Mouse (Mus musculus) sigmoid colon, adult 10 weeks (tissue): Measurements from ENCODE around the gene Gm15127. TPM values are rescaled to one million over a fixed set of nuclear protein-coding genes. Genes with fewer than 3 reads are reported as not detected.

Experiments used
- polyA plus RNA-seq: library from polyadenylated mRNA; stranded (reverse); fragments of 350-450 nt; fragmentation: Illumina TruSeq; extraction: RNeasy Lipid Tissue Mini Kit (QIAGEN cat#74804); gene quantifications from one replicate; pipeline ENCODE4 v1.2.3, GENCODE M21; 2014; ENCODE audit warnings: low read depth, low replicate concordance

The Gm15127 gene
- not detected for polyA plus RNA-seq

DNA sequence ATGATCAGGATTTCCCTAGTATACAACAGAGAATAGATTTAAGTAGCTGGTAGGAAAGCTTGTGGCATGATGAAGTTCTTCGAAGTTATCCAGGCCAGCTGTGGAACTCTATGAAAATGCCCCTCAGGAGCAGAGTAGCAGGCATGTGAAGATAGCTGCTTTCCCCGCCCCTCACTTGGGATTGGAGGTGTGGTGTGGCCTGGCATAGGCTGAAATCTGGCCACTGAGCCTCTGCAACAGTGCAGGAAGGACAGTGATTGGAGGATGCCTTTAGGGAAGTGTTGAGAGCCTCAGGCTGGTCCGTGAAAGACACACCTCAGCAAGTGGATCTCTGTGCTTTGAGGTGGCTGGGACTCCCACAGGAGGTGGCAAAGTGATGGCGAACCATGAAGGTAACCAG, at the start of gene Gm15127:
TSS of gene Gm15127 (plus strand) at position 301 of the 400 bp plus-strand sequence.

GRCm38 (mm10) chrX:148615053-148615452, 48.3 kb upstream of the Gm15127 start, which contains the start of gene Gm8334:
Gm8334 (minus strand) TSS chrX:148615153.

Other genes starting within 250 kb of the Gm15127 start
- not detected for gene Gm15114, start 174.6 kb upstream of the Gm15127 start, polyA plus RNA-seq
- gene Gm8334, start 48.4 kb upstream of the Gm15127 start, polyA plus RNA-seq: not detected
- not detected for gene Luzp4, start 194.0 kb downstream of the Gm15127 start, polyA plus RNA-seq